Mouse (Mus musculus) cerebellum, adult 2 months (tissue): ENCODE data around the gene Zfp661.

Experiments used
- CTCF ChIP-seq: fragments of 200-500 bp; IDR thresholded peaks from 2 replicates; pipeline ENCODE4 v1.5.1; 2011; ENCODE audit warnings: low read depth, mild to moderate bottlenecking, control low read depth, low read length, moderate library complexity, borderline replicate concordance; ENCODE audit not compliant: insufficient read depth
- POLR2A ChIP-seq: fragments of 200-500 bp; IDR thresholded peaks from 2 replicates; pipeline ENCODE4 v1.6.1; 2011; ENCODE audit warnings: low read length, control low read depth, borderline replicate concordance; ENCODE audit not compliant: insufficient read depth

DNA sequence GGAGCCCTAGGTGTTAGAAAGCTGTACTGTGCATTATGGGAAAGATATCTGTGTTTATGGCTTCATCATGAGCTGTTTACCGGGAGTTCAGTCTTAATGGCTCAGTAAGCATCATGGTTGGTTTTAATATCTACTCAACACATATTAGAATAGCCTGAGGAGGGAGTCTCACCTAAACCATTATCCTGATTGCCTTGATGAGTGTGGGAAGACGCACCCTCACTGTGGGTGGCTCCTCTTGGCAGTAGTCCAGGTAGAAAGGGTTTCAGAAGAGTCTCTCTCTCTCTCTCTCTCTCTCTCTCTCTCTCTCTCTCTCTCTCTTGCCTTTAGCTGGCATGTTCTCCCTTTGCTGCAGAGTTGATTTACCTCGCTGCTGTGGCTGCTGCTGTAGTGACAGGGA lies 35.2 kb upstream of the Zfp661 start:
- TF ChIP-seq CTCF (no peak), POLR2A (no peak)
